Mouse (Mus musculus) heart, postnatal 0 days (tissue): ENCODE measurements around the gene Itga11. TPM values are rescaled to one million over a fixed set of nuclear protein-coding genes. Genes with fewer than 3 reads are reported as not detected.
"Not testable (repeated sequence)": the region's sequence is repeated elsewhere in the genome, so short reads cannot be mapped to it uniquely, and the experiment has no call there.

Experiments used
- ATAC-seq: fragments of 200-750 bp; cut with Nextera tagmentation; 2 replicates; pipeline ENCODE4 v1.8.0; 2017; ENCODE audit warnings: low read depth, moderate number of reproducible peaks, moderate library complexity; ENCODE audit not compliant: insufficient read depth
- DNase-seq: peaks from one replicate; pipeline ENCODE4 v3.0.0-alpha.2; 2016; ENCODE audit warnings: low spot score
- H3K27ac ChIP-seq: fragments of 300-500 bp; sonication (generic); 2 replicates; pipeline ENCODE4 v1.5.1; 2014; ENCODE audit warnings: low read depth, mild to moderate bottlenecking
- H3K27me3 ChIP-seq: fragments of 300-500 bp; sonication (generic); 2 replicates; pipeline ENCODE4 v1.6.1; 2014; ENCODE audit warnings: low read length, mixed read lengths; ENCODE audit not compliant: control insufficient read depth, insufficient read depth
- H3K36me3 ChIP-seq: fragments of 300-500 bp; sonication (generic); replicated peaks from 2 replicates; pipeline ENCODE4 v1.6.1; 2014; ENCODE audit warnings: low read length, mixed read lengths; ENCODE audit not compliant: control insufficient read depth, insufficient read depth
- H3K4me1 ChIP-seq: fragments of 300-500 bp; sonication (generic); 2 replicates; pipeline ENCODE4 v1.6.1; 2014; ENCODE audit warnings: antibody characterized with exemption; ENCODE audit not compliant: control insufficient read depth, insufficient read depth
- H3K4me2 ChIP-seq: fragments of 300-500 bp; sonication (generic); 2 replicates; pipeline ENCODE4 v1.6.1; 2014; ENCODE audit warnings: low read depth, mild to moderate bottlenecking, low read length, moderate library complexity
- H3K4me3 ChIP-seq: fragments of 300-500 bp; sonication (generic); 2 replicates; pipeline ENCODE4 v1.5.1; 2014; ENCODE audit warnings: low read depth, low read length
- H3K9ac ChIP-seq: fragments of 300-500 bp; sonication (generic); replicated peaks from 2 replicates; pipeline ENCODE4 v1.6.1; 2014; ENCODE audit warnings: low read depth, low read length, mixed read lengths
- H3K9me3 ChIP-seq: fragments of 300-500 bp; sonication (generic); replicated peaks from 2 replicates; pipeline ENCODE4 v1.6.1; 2016; ENCODE audit warnings: low read length; ENCODE audit not compliant: control insufficient read depth
- CTCF ChIP-seq: IDR thresholded peaks from 2 replicates; pipeline ENCODE4 v1.5.1; 2016; ENCODE audit warnings: antibody characterized with exemption, control low read depth, low read depth
- EP300 ChIP-seq: IDR thresholded peaks from 2 replicates; pipeline ENCODE4 v1.6.1; 2016; ENCODE audit warnings: antibody characterized with exemption, low read depth
- WGBS: fragments of 180-500 bp; shearing (Covaris S2); extraction: QIAGEN DNeasy Blood & Tissue Kit; methylation state at CpG from one replicate; pipeline ENCODE4 v1.1.7; 2014; 5-methylcytosine and 5-hydroxymethylcytosine counted together
- polyA plus RNA-seq: library from polyadenylated mRNA; unstranded; fragments of >200 nt; fragmentation: Nextera tagmentation; extraction: Ambion mirVana; gene quantifications from 2 replicates; pipeline ENCODE4 v1.2.1, GENCODE M21; 2015
- total RNA-seq: library from RNA; depleted of rRNA; stranded (reverse); fragments of >200 nt; gene quantifications from 2 replicates; pipeline ENCODE4 v1.2.3, GENCODE M21; 2014; ENCODE audit warnings: low replicate concordance

The Itga11 gene
- total and polyA plus RNA-seq, 2 experiments from 2014 or later, result 0.07 to 0.65 TPM

DNA sequence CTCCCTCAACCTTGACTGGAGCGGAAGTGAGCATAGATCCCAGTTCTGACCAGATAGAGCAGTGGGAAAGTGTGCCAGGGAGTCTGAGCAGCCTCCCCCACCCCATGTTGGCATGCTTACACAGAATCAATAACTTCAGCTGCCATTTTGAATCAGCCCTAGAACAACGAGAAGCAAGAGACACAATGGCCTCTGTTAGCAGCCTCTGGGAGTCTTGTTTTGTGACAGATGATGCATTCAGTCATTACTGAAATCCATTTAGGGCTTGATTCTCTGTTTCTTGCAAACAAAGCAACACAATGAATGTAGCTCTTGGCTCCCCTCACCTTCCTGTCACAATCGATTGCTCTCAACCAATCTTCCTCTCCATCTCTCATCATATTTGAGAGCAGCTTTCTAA is 19.6 kb upstream of the Itga11 start:
- H3K27ac ChIP-seq, result no peak overlapping the region
- no peaks in the 10 kb centered on the region for H3K4me1 ChIP-seq
- H3K4me2 ChIP-seq, result no peak overlapping the region
- H3K4me3 ChIP-seq, result no peak overlapping the region
- H3K9me3 ChIP-seq, result no peaks in the 10 kb centered on the region; the same call in 1 of the 2 replicates
- 83% methylated on average over 3 of the region's 3 CpGs for WGBS
- no peak overlapping the region for H3K9ac ChIP-seq
- H3K27me3 ChIP-seq, result no peaks in the 10 kb centered on the region
- DNase-seq, result no peak
- no peak for ATAC-seq
- H3K36me3 ChIP-seq, result no peaks in the 10 kb centered on the region
- TF ChIP-seq CTCF (no peak), EP300 (no peak)

DNA sequence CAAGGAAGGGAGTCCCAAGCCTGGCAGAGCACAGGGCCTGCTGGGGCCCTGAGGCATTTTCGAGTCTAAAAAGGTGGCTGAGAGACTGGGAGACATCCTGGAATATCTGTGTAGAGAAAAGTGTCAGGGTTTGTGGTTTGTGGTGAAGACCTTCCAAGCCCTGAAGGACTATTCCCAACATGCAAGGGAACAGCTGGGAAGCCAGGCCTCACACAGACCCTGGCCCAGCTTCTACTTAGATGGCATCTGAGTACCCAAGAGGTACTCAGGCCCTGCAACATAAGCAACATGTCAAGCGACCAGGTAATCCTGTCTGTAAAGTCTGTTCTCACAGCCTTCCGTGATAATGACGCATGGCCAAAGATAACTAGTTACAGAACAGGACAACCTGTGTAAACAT is 18.6 kb upstream of the Itga11 start:
- H3K27me3 ChIP-seq, result no peaks in the 10 kb centered on the region
- no peak overlapping the region for H3K9ac ChIP-seq
- no peaks in the 10 kb centered on the region for H3K4me1 ChIP-seq
- ATAC-seq (no peak), DNase-seq (no peak)
- no peaks in the 10 kb centered on the region; the same call in 1 of the 2 replicates for H3K9me3 ChIP-seq
- H3K4me3 ChIP-seq, result no peak overlapping the region
- H3K27ac ChIP-seq, result no peak overlapping the region
- WGBS, result 72% methylated on average over 4 of the region's 4 CpGs
- no peak for TF ChIP-seq CTCF
- TF ChIP-seq EP300, result no peak
- no peak overlapping the region for H3K4me2 ChIP-seq
- no peaks in the 10 kb centered on the region for H3K36me3 ChIP-seq

DNA sequence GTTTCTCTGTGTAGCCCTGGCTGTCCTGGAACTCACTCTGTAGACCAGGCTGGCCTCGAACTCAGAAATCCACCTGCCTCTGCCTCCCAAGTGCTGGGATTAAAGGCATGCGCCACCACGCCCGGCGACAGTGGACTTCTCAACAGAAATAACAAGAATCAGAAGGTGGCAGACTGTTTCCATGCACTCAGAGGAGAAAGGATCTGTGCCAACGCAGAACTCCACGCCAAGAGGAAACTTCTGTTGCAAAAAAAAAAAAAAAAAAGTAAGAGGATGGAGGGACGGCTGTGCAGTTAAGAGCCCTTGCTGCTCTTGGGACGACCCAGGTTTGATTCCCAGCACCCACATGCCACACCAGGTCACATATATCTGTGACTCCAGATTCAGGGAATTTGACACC is 16.7 kb upstream of the Itga11 start:
- not testable (repeated sequence) for H3K4me3 ChIP-seq, H3K9me3 ChIP-seq, H3K27me3 ChIP-seq, H3K36me3 ChIP-seq, DNase-seq, H3K27ac ChIP-seq, H3K4me2 ChIP-seq, H3K9ac ChIP-seq, H3K4me1 ChIP-seq, ATAC-seq
- WGBS, result 89% methylated on average over 9 of the region's 9 CpGs

DNA sequence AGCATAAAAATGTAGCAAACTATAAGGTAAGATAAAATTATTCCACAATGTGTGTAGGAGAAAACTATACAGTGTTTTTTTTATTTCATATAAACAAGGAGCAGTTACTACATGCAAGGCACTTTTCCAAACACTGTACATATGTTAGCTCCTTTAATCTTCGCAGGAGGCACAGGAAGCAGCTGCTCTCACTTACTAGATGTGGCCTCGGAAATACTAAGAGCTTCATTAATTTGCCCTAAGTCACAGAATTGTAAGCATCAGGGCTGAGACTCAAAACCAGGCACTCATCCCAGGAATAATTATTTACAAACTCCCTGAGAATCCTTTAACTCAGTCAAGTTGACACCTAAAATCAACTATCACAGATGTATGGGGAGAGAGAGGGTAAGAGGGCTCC is 14.2 kb upstream of the Itga11 start:
- Histone ChIP-seq H3K4me1 (no peaks in the 10 kb centered on the region), H3K27ac (no peak overlapping the region), H3K4me2 (no peak overlapping the region), H3K27me3 (no peaks in the 10 kb centered on the region), H3K36me3 (no peaks in the 10 kb centered on the region), H3K9me3 (no peaks in the 10 kb centered on the region; the same call in 1 of the 2 replicates), H3K9ac (no peak overlapping the region), H3K4me3 (no peak overlapping the region)
- DNase-seq, result no peak
- no peak for ATAC-seq
- 56% methylated on average over 2 of the region's 2 CpGs for WGBS
- TF ChIP-seq EP300, result no peak
- TF ChIP-seq CTCF, result no peak

DNA sequence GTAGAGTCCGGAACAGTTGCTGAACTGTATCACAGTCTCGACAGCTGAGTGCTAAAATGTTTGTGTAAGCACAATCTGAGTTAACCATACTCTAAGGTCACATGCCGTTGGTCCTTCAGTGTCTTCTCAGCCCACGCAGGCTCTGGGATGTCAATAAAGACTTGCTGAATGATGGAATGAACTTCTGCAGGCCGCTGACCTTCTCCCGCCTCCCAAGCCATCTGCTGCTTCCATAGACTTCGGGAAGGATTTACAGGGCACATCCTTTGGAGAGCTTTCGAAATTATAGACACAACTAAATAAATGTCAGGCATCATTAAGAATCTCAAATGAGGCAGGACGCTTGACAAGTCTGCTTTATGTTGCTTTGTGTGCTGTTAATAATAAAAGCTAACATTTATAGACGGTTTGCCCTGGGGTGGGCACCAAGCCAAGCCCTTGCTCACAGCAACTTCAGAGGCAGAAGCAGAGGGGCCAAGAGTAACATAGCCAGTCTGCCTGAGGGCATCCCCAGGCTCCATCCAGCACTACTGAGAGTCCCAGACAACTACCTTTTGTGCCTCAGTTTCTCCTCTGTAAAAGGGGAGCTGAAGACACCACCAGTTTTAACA is 13.4 kb upstream of the Itga11 start:
- no peak overlapping the region for H3K9ac ChIP-seq
- no peak overlapping the region for H3K27ac ChIP-seq
- WGBS, result 49% methylated on average over 10 of the region's 10 CpGs
- TF ChIP-seq CTCF, result no peak
- TF ChIP-seq EP300, result no peak
- ATAC-seq (no peak), DNase-seq (no peak)
- no peaks in the 10 kb centered on the region; the same call in 1 of the 2 replicates for H3K9me3 ChIP-seq
- no peaks in the 10 kb centered on the region for H3K36me3 ChIP-seq
- H3K4me3 ChIP-seq, result no peak overlapping the region
- no peak overlapping the region for H3K4me2 ChIP-seq
- H3K27me3 ChIP-seq, result no peaks in the 10 kb centered on the region
- no peaks in the 10 kb centered on the region for H3K4me1 ChIP-seq

DNA sequence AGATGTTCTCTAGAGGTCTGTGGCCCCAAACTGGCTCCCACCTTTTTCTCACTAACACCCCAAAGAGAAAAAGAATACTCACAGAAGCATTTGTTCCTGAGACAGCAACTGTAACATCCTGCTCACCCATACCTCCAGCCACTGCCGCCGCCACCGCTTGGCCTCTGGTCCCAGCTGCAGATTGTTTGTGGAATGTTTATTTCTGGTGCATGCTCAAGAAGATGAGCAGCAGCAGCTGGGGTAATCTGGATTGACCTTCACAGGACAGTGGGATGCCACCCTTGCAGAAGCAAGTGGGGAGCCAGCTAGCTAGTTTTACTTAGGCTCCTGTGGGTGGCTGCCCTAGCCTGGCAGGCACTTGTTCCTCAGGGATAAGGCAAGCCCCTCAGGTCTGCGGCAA is 11.7 kb upstream of the Itga11 start:
- WGBS, result 51% methylated on average over 4 of the region's 4 CpGs

More for the DNA sequence above, 11.7 kb upstream of the Itga11 start:
- no peaks in the 10 kb centered on the region for H3K4me1 ChIP-seq
- no peak overlapping the region for H3K4me2 ChIP-seq
- TF ChIP-seq EP300, result no peak
- no peak for TF ChIP-seq CTCF
- DNase-seq, result no peak
- no peaks in the 10 kb centered on the region; the same call in 1 of the 2 replicates for H3K9me3 ChIP-seq
- no peak for ATAC-seq
- no peak overlapping the region for H3K9ac ChIP-seq
- no peak overlapping the region for H3K27ac ChIP-seq
- no peaks in the 10 kb centered on the region for H3K36me3 ChIP-seq
- no peaks in the 10 kb centered on the region for H3K27me3 ChIP-seq
- H3K4me3 ChIP-seq, result no peak overlapping the region
